In the genomic region with DNA sequence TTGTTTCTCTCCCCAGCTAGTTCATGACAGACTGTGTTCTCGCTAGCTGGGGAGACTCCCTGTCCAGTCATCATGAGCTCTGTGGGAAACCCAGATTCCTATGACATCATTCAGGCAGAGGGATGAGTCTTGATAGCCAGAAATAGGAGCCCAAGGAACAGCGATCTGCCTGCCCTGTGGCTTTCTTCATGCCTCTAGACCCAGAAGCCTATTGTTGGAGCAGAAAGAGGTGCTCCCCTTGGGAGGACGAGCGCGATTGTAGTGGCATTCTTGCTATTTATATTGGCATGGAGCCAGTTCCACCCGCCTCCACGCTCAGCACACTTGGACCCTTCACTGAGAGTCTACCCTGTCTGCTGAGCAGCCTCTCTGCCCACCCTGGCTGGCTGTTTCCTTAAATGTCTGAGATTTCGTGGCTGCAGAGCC, we compare ENCODE assay signal across 9 mouse cellular contexts.
DNase-seq lines count a peak whose midpoint lies in the region; ATAC-seq lines count a peak whose summit lies in the region.
"Had no signal": no experiment of that assay in that cellular context is flagged by ENCODE, and none has a peak within 500 bp of the region (broad histone marks: within the 10 kb centered on the region; RNA-seq: fewer than 3 reads in every experiment).

No protein-coding gene starts in this region.

- 0 out of 2 replicates have a peak overlapping the region, but pooled peaks have one; percentile 18 for H3K27ac ChIP-seq in limb, embryonic 12.5 days
- no peak overlapping the region for H3K27ac ChIP-seq in limb, embryonic 10.5 days
- peak overlapping the region; percentile 72 for H3K27ac ChIP-seq in heart, embryonic 16.5 days (ENCODE audit: low read length)
- H3K27ac ChIP-seq: limb, embryonic 13.5 days had no signal

- no peak for ATAC-seq in cerebellum, adult (ENCODE audit: insufficient number of reproducible peaks, low FRiP score, low TSS enrichment)
- ATAC-seq in limb, embryonic 12.5 days (ENCODE audit: insufficient number of reproducible peaks, insufficient read depth, low FRiP score, low TSS enrichment, low read depth): no peak
- ATAC-seq in heart, embryonic 16.5 days (replicated peaks; ENCODE audit: extremely low read depth, insufficient read depth, low FRiP score): peak; percentile 55; the same call in 1 of the 2 replicates

- 0 out of 2 replicates have a peak, but pooled peaks cover 10% of the 10 kb centered on the region for H3K4me1 ChIP-seq in limb, embryonic 12.5 days (replicated peaks)
- H3K4me1 ChIP-seq in limb, embryonic 10.5 days: no peaks in the 10 kb centered on the region
- H3K4me1 ChIP-seq in heart, embryonic 16.5 days (ENCODE audit: control insufficient read depth, insufficient read depth, low read length): peaks cover 22% of the 10 kb centered on the region

- no peaks in the 10 kb centered on the region for H3K9me3 ChIP-seq in limb, embryonic 12.5 days
- no peaks in the 10 kb centered on the region for H3K9me3 ChIP-seq in limb, embryonic 10.5 days (replicated peaks)
- H3K9me3 ChIP-seq in heart, embryonic 16.5 days (replicated peaks; ENCODE audit: control insufficient read depth, low read length): no peaks in the 10 kb centered on the region
- H3K9me3 ChIP-seq: limb, embryonic 13.5 days had no signal

- 85% methylated on average over 8 of the region's 8 CpGs for WGBS in limb, embryonic 12.5 days
- 91% methylated on average over 8 of the region's 8 CpGs for WGBS in limb, embryonic 10.5 days
- WGBS in heart, embryonic 16.5 days: 10% methylated on average over 8 of the region's 8 CpGs

- H3K27me3 ChIP-seq in limb, embryonic 12.5 days: no peaks in the 10 kb centered on the region
- H3K27me3 ChIP-seq in limb, embryonic 10.5 days (ENCODE audit: low read depth, poor library complexity, severe bottlenecking): no peaks in the 10 kb centered on the region
- no peaks in the 10 kb centered on the region for H3K27me3 ChIP-seq in heart, embryonic 16.5 days (ENCODE audit: control insufficient read depth, insufficient read depth, low read length)
- H3K27me3 ChIP-seq: limb, embryonic 13.5 days had no signal

- H3K36me3 ChIP-seq in limb, embryonic 12.5 days: peaks cover 100% of the 10 kb centered on the region
- peaks cover 100% of the 10 kb centered on the region for H3K36me3 ChIP-seq in limb, embryonic 10.5 days
- peaks cover 53% of the 10 kb centered on the region for H3K36me3 ChIP-seq in heart, embryonic 16.5 days (ENCODE audit: control insufficient read depth, insufficient read depth)

- peak; percentile 60 for DNase-seq in cerebellum, adult 9-11 months
- no peak for DNase-seq in limb, embryonic 10.5 days (ENCODE audit: low spot score)
- DNase-seq in R1 (ENCODE audit: low read depth, low spot score): peak; percentile 33
- DNase-seq in layer of hippocampus, postnatal 36 days: no peak
- DNase-seq in retina, postnatal 1 day: no peak

- H3K9ac ChIP-seq in limb, embryonic 12.5 days (replicated peaks): no peak overlapping the region
- H3K9ac ChIP-seq in heart, embryonic 16.5 days (ENCODE audit: low read length): peak overlapping the region; percentile 38
- H3K9ac ChIP-seq: limb, embryonic 13.5 days had no signal

- no peak overlapping the region for H3K4me2 ChIP-seq in limb, embryonic 12.5 days
- no peak overlapping the region for H3K4me2 ChIP-seq in heart, embryonic 16.5 days (ENCODE audit: low read depth, low read length)
- H3K4me2 ChIP-seq: limb, embryonic 13.5 days had no signal

- H3K4me3 ChIP-seq in limb, embryonic 12.5 days (replicated peaks): no peak overlapping the region
- H3K4me3 ChIP-seq in limb, embryonic 10.5 days: no peak overlapping the region
- no peak overlapping the region for H3K4me3 ChIP-seq in heart, embryonic 16.5 days (ENCODE audit: low read length)
- H3K4me3 ChIP-seq: limb, embryonic 13.5 days had no signal

Comparison
In these comparisons a context has a peak if more than half of its experiments do, and no peak if none do; other contexts are left out.
1. DNase-seq: peak in cerebellum, adult 9-11 months (single experiment) and R1 (single experiment); none in limb, embryonic 10.5 days (single experiment), layer of hippocampus, postnatal 36 days (0 of 2) and retina, postnatal 1 day (single experiment).